Mouse (Mus musculus) forebrain, embryonic 15.5 days (tissue): Measurements from ENCODE around the gene Mitf. TPM values are rescaled to one million over a fixed set of nuclear protein-coding genes. Genes with fewer than 3 reads are reported as not detected.

Experiments
- ATAC-seq: fragments of 200-750 bp; cut with Nextera tagmentation; replicated peaks from 2 replicates; pipeline ENCODE4 v1.8.0; 2017; ENCODE audit warnings: mild to moderate bottlenecking, moderate TSS enrichment, moderate library complexity
- H3K27ac ChIP-seq: fragments of 300-500 bp; sonication (generic); replicated peaks from 2 replicates; pipeline ENCODE4 v1.5.1; 2015; ENCODE audit warnings: mild to moderate bottlenecking, inconsistent platforms
- H3K27me3 ChIP-seq: fragments of 300-500 bp; sonication (generic); 2 replicates; pipeline ENCODE4 v1.6.1; 2015; ENCODE audit warnings: inconsistent platforms
- H3K36me3 ChIP-seq: fragments of 300-500 bp; sonication (generic); 2 replicates; pipeline ENCODE4 v1.6.1; 2015; ENCODE audit warnings: mild to moderate bottlenecking, inconsistent platforms
- H3K4me1 ChIP-seq: fragments of 300-500 bp; sonication (generic); 2 replicates; pipeline ENCODE4 v1.6.1; 2015; ENCODE audit warnings: inconsistent platforms
- H3K4me2 ChIP-seq: fragments of 300-500 bp; sonication (generic); replicated peaks from 2 replicates; pipeline ENCODE4 v1.6.1; 2015; ENCODE audit warnings: mild to moderate bottlenecking, inconsistent platforms
- H3K4me3 ChIP-seq: fragments of 300-500 bp; sonication (generic); 2 replicates; pipeline ENCODE4 v1.5.1; 2015; ENCODE audit warnings: mild to moderate bottlenecking, inconsistent platforms
- H3K9ac ChIP-seq: fragments of 300-500 bp; sonication (generic); replicated peaks from 2 replicates; pipeline ENCODE4 v1.6.1; 2015; ENCODE audit warnings: mild to moderate bottlenecking, inconsistent platforms
- H3K9me3 ChIP-seq: fragments of 300-500 bp; sonication (generic); 2 replicates; pipeline ENCODE4 v1.6.1; 2016; ENCODE audit warnings: inconsistent platforms
- WGBS: fragments of 180-500 bp; shearing (Covaris S2); methylation state at CpG from one replicate; pipeline ENCODE4 v1.1.7; 2015; ENCODE audit warnings: mixed read lengths; 5-methylcytosine and 5-hydroxymethylcytosine counted together
- polyA plus RNA-seq: library from polyadenylated mRNA; unstranded; fragments of >200 nt; fragmentation: Nextera tagmentation; extraction: Ambion mirVana; gene quantifications from 2 replicates; pipeline ENCODE4 v1.2.1, GENCODE M21; 2015

Mitf gene
- polyA plus RNA-seq, 1 experiment from 2014 or later: 1.9 TPM

GRCm38 (mm10) chr6:98015819-98016218 lies 209.0 kb downstream of the Mitf start:
- H3K27ac ChIP-seq: no peak overlapping the region
- 90% methylated on average over 5 of the region's 5 CpGs for WGBS

DNA sequence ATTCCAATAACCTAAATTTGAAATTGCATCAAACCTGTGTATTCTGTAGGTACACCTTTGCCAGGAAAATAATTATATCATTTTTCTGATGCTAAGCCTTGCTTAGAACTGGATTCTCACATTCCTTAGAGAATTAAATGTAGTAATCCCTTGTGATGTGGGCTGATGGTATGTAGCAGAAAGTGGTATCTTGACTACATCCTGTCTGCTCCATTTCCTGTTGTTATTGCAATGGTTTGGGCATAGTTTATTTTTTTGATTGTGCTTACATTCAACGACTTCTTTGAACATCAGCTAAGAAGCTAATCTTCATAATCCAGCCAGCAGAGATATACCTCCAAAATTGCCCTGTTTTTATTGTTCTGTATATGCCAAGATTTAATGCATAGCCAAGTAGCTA lies 217.0 kb downstream of the Mitf start:
- no peak overlapping the region for H3K4me3 ChIP-seq
- H3K9me3 ChIP-seq: no peaks in the 10 kb centered on the region
- no peak for ATAC-seq
- H3K4me1 ChIP-seq: no peaks in the 10 kb centered on the region
- H3K9ac ChIP-seq: no peak overlapping the region
- no peaks in the 10 kb centered on the region for H3K36me3 ChIP-seq
- H3K27ac ChIP-seq: no peak overlapping the region
- whole genome bisulfite sequencing: 84% methylated on average over 1 of the region's 1 CpGs
- no peaks in the 10 kb centered on the region for H3K27me3 ChIP-seq
- no peak overlapping the region for H3K4me2 ChIP-seq

More at GRCm38 (mm10) chr6:98015819-98016218, 209.0 kb downstream of the Mitf start:
- H3K4me3 ChIP-seq: no peak overlapping the region
- H3K27me3 ChIP-seq: no peaks in the 10 kb centered on the region
- no peak overlapping the region for H3K9ac ChIP-seq
- H3K4me2 ChIP-seq: no peak overlapping the region
- no peak for ATAC-seq
- no peaks in the 10 kb centered on the region for H3K36me3 ChIP-seq
- H3K4me1 ChIP-seq: no peaks in the 10 kb centered on the region
- H3K9me3 ChIP-seq: no peaks in the 10 kb centered on the region

DNA sequence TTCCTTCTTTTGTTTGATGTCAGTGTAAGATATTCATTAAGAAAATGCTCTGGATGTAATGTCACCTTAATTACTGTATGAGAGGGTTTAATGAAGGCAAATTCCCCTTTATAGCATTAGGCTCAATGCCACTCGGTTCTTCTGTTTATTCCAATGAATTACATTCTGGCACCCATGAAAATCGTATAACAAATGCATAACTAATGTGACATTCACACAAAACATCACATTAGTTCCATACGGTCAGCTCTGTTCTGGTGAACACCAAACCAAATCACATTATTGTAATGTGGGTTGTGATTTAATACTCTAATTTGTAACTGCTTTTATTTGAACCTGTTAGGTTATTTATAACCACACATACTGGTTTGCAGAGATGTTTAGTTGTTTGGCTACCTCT lies 231.7 kb downstream of the Mitf start:
- H3K4me1 ChIP-seq: 0 out of 2 replicates have a peak, but pooled peaks cover 9% of the 10 kb centered on the region
- H3K4me3 ChIP-seq: no peak overlapping the region
- no peak overlapping the region for H3K9ac ChIP-seq
- H3K4me2 ChIP-seq: no peak overlapping the region
- no peaks in the 10 kb centered on the region for H3K27me3 ChIP-seq
- no peak for ATAC-seq
- no peaks in the 10 kb centered on the region for H3K9me3 ChIP-seq
- WGBS: 37% methylated on average over 3 of the region's 3 CpGs
- no peaks in the 10 kb centered on the region for H3K36me3 ChIP-seq
- no peak overlapping the region for H3K27ac ChIP-seq

DNA sequence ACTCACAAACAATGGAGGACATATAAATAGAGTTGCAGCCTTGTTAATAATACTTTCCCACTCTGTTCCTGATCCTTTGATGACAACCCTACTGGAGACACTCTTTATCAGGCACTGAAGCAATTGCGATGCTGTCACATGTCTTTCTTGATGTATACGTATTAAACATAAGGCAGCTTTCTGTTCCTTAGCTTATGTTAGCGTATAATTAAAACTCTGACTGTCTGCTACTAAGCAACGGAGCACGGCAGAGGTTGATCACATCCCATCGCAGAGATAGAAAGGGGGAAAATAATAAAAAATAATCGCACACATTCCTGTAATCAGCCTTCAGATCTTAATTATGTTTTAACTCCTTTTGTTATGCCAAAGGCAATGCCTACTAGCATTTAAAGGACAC lies 234.9 kb downstream of the Mitf start:
- Histone ChIP-seq H3K27ac (no peak overlapping the region), H3K9me3 (no peaks in the 10 kb centered on the region), H3K9ac (no peak overlapping the region), H3K4me1 (peaks cover 14% of the 10 kb centered on the region; the same call in 1 of the 2 replicates), H3K4me3 (no peak overlapping the region), H3K27me3 (no peaks in the 10 kb centered on the region), H3K36me3 (no peaks in the 10 kb centered on the region), H3K4me2 (no peak overlapping the region)
- ATAC-seq: no peak
- 55% methylated on average over 7 of the region's 7 CpGs for WGBS

- peaks cover 31% of the 10 kb centered on the region for H3K4me1 ChIP-seq
- H3K4me2 ChIP-seq: no peak overlapping the region; the same call in 1 of the 2 replicates
- no peaks in the 10 kb centered on the region for H3K9me3 ChIP-seq
- H3K36me3 ChIP-seq: no peaks in the 10 kb centered on the region
- H3K9ac ChIP-seq: no peak overlapping the region
- no peaks in the 10 kb centered on the region for H3K27me3 ChIP-seq
- ATAC-seq: peak; percentile 76
- peak overlapping the region; percentile 37 for H3K27ac ChIP-seq
- no peak overlapping the region for H3K4me3 ChIP-seq
- 25% methylated on average over 11 of the region's 11 CpGs for WGBS
These were observed 239.7 kb downstream of the Mitf start for GRCm38 (mm10) chr6:98046295-98047108.

GRCm38 (mm10) chr6:98047741-98048140 lies 240.9 kb downstream of the Mitf start:
- WGBS: 51% methylated on average over 6 of the region's 6 CpGs
- Histone ChIP-seq H3K9ac (no peak overlapping the region), H3K27me3 (no peaks in the 10 kb centered on the region), H3K36me3 (no peaks in the 10 kb centered on the region), H3K27ac (0 out of 2 replicates have a peak overlapping the region, but pooled peaks have one; percentile 23), H3K4me3 (no peak overlapping the region), H3K4me2 (no peak overlapping the region), H3K4me1 (peaks cover 31% of the 10 kb centered on the region), H3K9me3 (no peaks in the 10 kb centered on the region)
- ATAC-seq: no peak

- H3K9me3 ChIP-seq: no peaks in the 10 kb centered on the region
- no peak overlapping the region for H3K9ac ChIP-seq
- no peaks in the 10 kb centered on the region for H3K27me3 ChIP-seq
- H3K36me3 ChIP-seq: no peaks in the 10 kb centered on the region
- H3K27ac ChIP-seq: peak overlapping the region; percentile 20
- H3K4me3 ChIP-seq: no peak overlapping the region
- 13% methylated on average over 14 of the region's 14 CpGs for WGBS
- peak; percentile 68 for ATAC-seq
- H3K4me1 ChIP-seq: peaks cover 31% of the 10 kb centered on the region
- H3K4me2 ChIP-seq: no peak overlapping the region
These were observed 242.0 kb downstream of the Mitf start for GRCm38 (mm10) chr6:98048671-98049438.

DNA sequence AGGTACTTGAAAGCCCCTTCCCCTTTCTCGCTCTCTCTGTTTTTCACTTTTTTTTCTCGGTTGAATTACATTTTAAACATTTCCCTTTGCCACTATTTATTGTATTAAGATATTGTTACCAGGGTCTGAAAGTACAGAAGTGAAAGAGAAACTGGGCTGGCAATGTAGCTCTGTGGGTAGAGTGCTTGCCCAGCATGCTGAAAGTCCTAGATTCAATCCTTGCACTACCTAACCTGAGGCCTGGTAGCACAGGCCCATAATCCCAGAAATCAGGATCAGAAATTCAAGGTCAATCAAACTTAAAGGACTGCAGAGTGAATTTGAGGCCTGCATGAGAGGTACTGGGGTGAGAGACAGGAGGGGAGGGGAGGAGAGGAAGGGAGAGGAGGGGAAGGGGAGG lies 242.7 kb downstream of the Mitf start:
- Histone ChIP-seq H3K9me3 (no peaks in the 10 kb centered on the region), H3K4me2 (no peak overlapping the region), H3K27me3 (no peaks in the 10 kb centered on the region), H3K4me3 (no peak overlapping the region), H3K27ac (peak overlapping the region; percentile 20; the same call in 1 of the 2 replicates), H3K4me1 (peaks cover 31% of the 10 kb centered on the region), H3K36me3 (no peaks in the 10 kb centered on the region), H3K9ac (no peak overlapping the region)
- no peak for ATAC-seq
- WGBS: 19% methylated on average over 2 of the region's 2 CpGs

DNA sequence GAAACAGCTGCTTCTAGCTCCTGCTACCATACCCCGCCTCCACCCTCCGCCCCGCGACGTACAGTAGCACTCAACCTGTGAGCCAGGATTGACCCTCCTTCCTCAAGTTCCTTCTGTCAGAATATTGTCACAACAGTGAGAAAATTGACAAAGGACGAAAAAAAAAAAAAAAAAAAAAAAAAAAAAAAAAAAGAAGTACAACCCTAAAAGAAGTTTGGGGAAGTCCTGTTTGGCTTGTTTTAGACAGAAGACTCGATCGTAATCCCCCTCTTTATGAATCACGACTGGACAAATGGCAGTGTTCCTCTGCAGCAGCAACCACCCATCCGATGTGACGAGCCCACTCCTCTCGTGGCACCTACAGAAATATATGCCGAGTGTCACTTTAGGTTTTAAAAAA lies 255.0 kb downstream of the Mitf start:
- 0 out of 2 replicates have a peak, but pooled peaks cover 3% of the 10 kb centered on the region for H3K4me1 ChIP-seq
- WGBS: 90% methylated on average over 13 of the region's 13 CpGs
- H3K4me3 ChIP-seq: no peak overlapping the region
- H3K27ac ChIP-seq: no peak overlapping the region
- H3K4me2 ChIP-seq: no peak overlapping the region
- no peaks in the 10 kb centered on the region for H3K36me3 ChIP-seq
- H3K9ac ChIP-seq: no peak overlapping the region
- H3K27me3 ChIP-seq: no peaks in the 10 kb centered on the region
- no peak for ATAC-seq
- H3K9me3 ChIP-seq: no peaks in the 10 kb centered on the region

DNA sequence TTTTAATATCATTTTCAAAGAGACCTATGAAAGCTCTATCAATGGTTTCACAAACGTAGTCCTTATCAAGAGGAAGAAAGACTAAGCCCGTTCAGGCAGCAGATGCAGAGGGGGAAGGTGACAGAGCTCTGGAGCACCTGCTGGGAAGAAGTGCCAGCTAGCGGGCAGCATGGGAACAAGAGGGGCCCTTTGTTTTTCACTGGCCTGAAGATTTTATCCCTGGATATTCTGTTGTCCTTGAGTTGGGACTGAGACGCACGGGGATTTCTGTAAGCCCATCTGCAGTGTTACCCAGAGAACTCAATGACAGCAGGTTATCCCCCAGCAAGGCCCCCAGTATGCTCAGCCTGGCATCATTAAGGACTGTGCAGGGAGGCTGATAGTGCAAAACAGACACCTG lies 258.1 kb downstream of the Mitf start:
- 16% methylated on average over 5 of the region's 5 CpGs for WGBS
- H3K9ac ChIP-seq: no peak overlapping the region
- H3K4me2 ChIP-seq: no peak overlapping the region
- ATAC-seq: no peak
- H3K27me3 ChIP-seq: no peaks in the 10 kb centered on the region
- H3K4me3 ChIP-seq: no peak overlapping the region
- 0 out of 2 replicates have a peak overlapping the region, but pooled peaks have one; percentile 27 for H3K27ac ChIP-seq
- H3K36me3 ChIP-seq: no peaks in the 10 kb centered on the region
- no peaks in the 10 kb centered on the region for H3K9me3 ChIP-seq
- 0 out of 2 replicates have a peak, but pooled peaks cover 3% of the 10 kb centered on the region for H3K4me1 ChIP-seq

DNA sequence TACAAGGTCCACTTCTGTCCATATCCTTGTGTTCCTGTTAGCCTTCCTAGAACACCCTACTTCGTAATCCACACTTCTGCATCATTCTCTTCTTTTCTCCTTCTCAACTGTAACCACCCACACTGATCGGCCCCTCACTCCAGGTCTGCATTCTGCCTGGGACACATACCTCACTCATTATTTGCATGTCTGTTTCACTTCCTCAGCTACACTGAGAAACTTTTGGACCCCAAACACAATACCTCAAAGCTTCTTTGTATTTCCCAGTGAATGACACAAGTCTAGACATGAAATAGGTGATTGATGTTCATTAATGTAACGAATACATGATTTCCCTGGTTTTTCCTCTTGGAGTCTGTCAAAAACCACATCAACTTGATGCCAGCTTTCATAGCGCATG lies 259.6 kb downstream of the Mitf start:
- H3K36me3 ChIP-seq: no peaks in the 10 kb centered on the region
- ATAC-seq: no peak
- no peak overlapping the region for H3K4me2 ChIP-seq
- 0 out of 2 replicates have a peak overlapping the region, but pooled peaks have one; percentile 27 for H3K27ac ChIP-seq
- H3K4me1 ChIP-seq: 0 out of 2 replicates have a peak, but pooled peaks cover 3% of the 10 kb centered on the region
- H3K9ac ChIP-seq: no peak overlapping the region
- H3K9me3 ChIP-seq: no peaks in the 10 kb centered on the region
- 75% methylated on average over 4 of the region's 4 CpGs for WGBS
- no peaks in the 10 kb centered on the region for H3K27me3 ChIP-seq
- no peak overlapping the region for H3K4me3 ChIP-seq
